Mouse (Mus musculus): ENCODE data around the gene Ifna12. TPM values are rescaled to one million over a fixed set of nuclear protein-coding genes. Genes with fewer than 3 reads are reported as not detected.

Gene Ifna12
- polyA plus RNA-seq (2012; rRNA removed), result not detected in 2 replicates

GRCm38 (mm10) chr4:88603276-88603675 lies at the start of gene Ifna12:
TSS of gene Ifna12 (minus strand) at chr4:88603376.

GRCm38 (mm10) chr4:88644359-88644758 lies 41.2 kb upstream of the Ifna12 start, which contains the start of gene Ifna13:
TSS of gene Ifna13 (minus strand) at chr4:88644459.

GRCm38 (mm10) chr4:88634311-88634710 lies 31.1 kb upstream of the Ifna12 start, which contains the start of gene C87499:
TSS of gene C87499 (minus strand) at chr4:88634411.

GRCm38 (mm10) chr4:88592285-88592684 lies 10.9 kb downstream of the Ifna12 start, which contains the start of gene Ifna9:
TSS of gene Ifna9 (minus strand) at chr4:88592385.

GRCm38 (mm10) chr4:88571698-88572097 lies 31.5 kb downstream of the Ifna12 start, which contains the start of gene Ifna14:
TSS of gene Ifna14 (minus strand) at chr4:88571798.

GRCm38 (mm10) chr4:88558145-88558544 lies 45.0 kb downstream of the Ifna12 start, which contains the start of gene Ifna15:
TSS of gene Ifna15 (minus strand) at chr4:88558245.

Other genes starting within 250 kb of the Ifna12 start
- gene Hacd4, start 164.4 kb downstream of the Ifna12 start, polyA plus RNA-seq (2012; rRNA removed), result 0.62 and 0.87 TPM in 2 replicates
- gene Ifnb1, start 80.6 kb downstream of the Ifna12 start, polyA plus RNA-seq (2012; rRNA removed), result not detected in 2 replicates
- gene Ifna15, start 45.1 kb downstream of the Ifna12 start, polyA plus RNA-seq (2012; rRNA removed), result not detected in 2 replicates
- gene Ifna14, start 31.6 kb downstream of the Ifna12 start, polyA plus RNA-seq (2012; rRNA removed), result not detected in 2 replicates
- not detected in 2 replicates for gene Ifna9, start 11.0 kb downstream of the Ifna12 start, polyA plus RNA-seq (2012; rRNA removed)
- gene C87499, start 31.0 kb upstream of the Ifna12 start, polyA plus RNA-seq (2012; rRNA removed), result not detected in 2 replicates
- not detected in 2 replicates for gene Ifna13, start 41.1 kb upstream of the Ifna12 start, polyA plus RNA-seq (2012; rRNA removed)
- gene Ifna16, start 73.5 kb upstream of the Ifna12 start, polyA plus RNA-seq (2012; rRNA removed), result not detected in 2 replicates
- not detected in 2 replicates for gene Ifna2, start 80.5 kb upstream of the Ifna12 start, polyA plus RNA-seq (2012; rRNA removed)
- not detected in 2 replicates for gene Ifnab, start 88.0 kb upstream of the Ifna12 start, polyA plus RNA-seq (2012; rRNA removed)
- 0.30 TPM in 1 of 2 replicates, not detected in the other for gene Gm26566, start 118.4 kb upstream of the Ifna12 start, polyA plus RNA-seq (2012; rRNA removed)
- 3.6 and 6.2 TPM in 2 replicates for gene Klhl9, start 119.1 kb upstream of the Ifna12 start, polyA plus RNA-seq (2012; rRNA removed)
- gene Gm13271, start 151.5 kb upstream of the Ifna12 start, polyA plus RNA-seq (2012; rRNA removed), result not detected in 2 replicates
- not detected in 2 replicates for gene Gm13283, start 156.7 kb upstream of the Ifna12 start, polyA plus RNA-seq (2012; rRNA removed)
- gene Gm13290, start 170.5 kb upstream of the Ifna12 start, polyA plus RNA-seq (2012; rRNA removed), result 0.08 TPM in 1 of 2 replicates, not detected in the other
- not detected in 2 replicates for gene Gm13289, start 173.5 kb upstream of the Ifna12 start, polyA plus RNA-seq (2012; rRNA removed)
- gene Gm13272, start 176.5 kb upstream of the Ifna12 start, polyA plus RNA-seq (2012; rRNA removed), result not detected in 2 replicates
- gene Ifnz, start 178.8 kb upstream of the Ifna12 start, polyA plus RNA-seq (2012; rRNA removed), result not detected in 2 replicates
- not detected in 2 replicates for gene Gm13276, start 182.3 kb upstream of the Ifna12 start, polyA plus RNA-seq (2012; rRNA removed)
- gene Gm13277, start 185.3 kb upstream of the Ifna12 start, polyA plus RNA-seq (2012; rRNA removed), result not detected in 2 replicates
- not detected in 2 replicates for gene Gm13278, start 188.2 kb upstream of the Ifna12 start, polyA plus RNA-seq (2012; rRNA removed)
- not detected in 2 replicates for gene Gm13275, start 191.1 kb upstream of the Ifna12 start, polyA plus RNA-seq (2012; rRNA removed)
- gene Gm13279, start 194.0 kb upstream of the Ifna12 start, polyA plus RNA-seq (2012; rRNA removed), result not detected in 2 replicates
- gene Gm13285, start 196.3 kb upstream of the Ifna12 start, polyA plus RNA-seq (2012; rRNA removed), result not detected in 2 replicates
- not detected in 2 replicates for gene Gm13287, start 199.9 kb upstream of the Ifna12 start, polyA plus RNA-seq (2012; rRNA removed)
- gene Gm13288, start 202.2 kb upstream of the Ifna12 start, polyA plus RNA-seq (2012; rRNA removed), result not detected in 2 replicates
- gene Ifna7, start 212.9 kb upstream of the Ifna12 start, polyA plus RNA-seq (2012; rRNA removed), result not detected in 2 replicates
- gene Ifna11, start 216.6 kb upstream of the Ifna12 start, polyA plus RNA-seq (2012; rRNA removed), result not detected in 2 replicates
- gene Ifna6, start 224.0 kb upstream of the Ifna12 start, polyA plus RNA-seq (2012; rRNA removed), result not detected in 2 replicates
- not detected in 2 replicates for gene Ifna5, start 232.1 kb upstream of the Ifna12 start, polyA plus RNA-seq (2012; rRNA removed)
- not detected in 2 replicates for gene Ifna4, start 238.5 kb upstream of the Ifna12 start, polyA plus RNA-seq (2012; rRNA removed)
- not detected in 2 replicates for gene Ifna1, start 246.7 kb upstream of the Ifna12 start, polyA plus RNA-seq (2012; rRNA removed)

Measured in stomach, adult 2 months (tissue).